Mouse (Mus musculus) bone marrow, adult 2 months (tissue): ENCODE results near the gene Bmi1.

Source experiments
- CTCF ChIP-seq: fragments of 200-500 bp; IDR thresholded peaks from 2 replicates; pipeline ENCODE4 v1.5.1; 2011; ENCODE audit warnings: low read length, control low read depth; ENCODE audit not compliant: control insufficient read depth, insufficient read depth
- POLR2A ChIP-seq: fragments of 200-500 bp; IDR thresholded peaks from 2 replicates; pipeline ENCODE4 v1.6.1; 2011; ENCODE audit warnings: low read depth, mild to moderate bottlenecking, control low read depth, low read length, borderline replicate concordance; ENCODE audit not compliant: control insufficient read depth

DNA sequence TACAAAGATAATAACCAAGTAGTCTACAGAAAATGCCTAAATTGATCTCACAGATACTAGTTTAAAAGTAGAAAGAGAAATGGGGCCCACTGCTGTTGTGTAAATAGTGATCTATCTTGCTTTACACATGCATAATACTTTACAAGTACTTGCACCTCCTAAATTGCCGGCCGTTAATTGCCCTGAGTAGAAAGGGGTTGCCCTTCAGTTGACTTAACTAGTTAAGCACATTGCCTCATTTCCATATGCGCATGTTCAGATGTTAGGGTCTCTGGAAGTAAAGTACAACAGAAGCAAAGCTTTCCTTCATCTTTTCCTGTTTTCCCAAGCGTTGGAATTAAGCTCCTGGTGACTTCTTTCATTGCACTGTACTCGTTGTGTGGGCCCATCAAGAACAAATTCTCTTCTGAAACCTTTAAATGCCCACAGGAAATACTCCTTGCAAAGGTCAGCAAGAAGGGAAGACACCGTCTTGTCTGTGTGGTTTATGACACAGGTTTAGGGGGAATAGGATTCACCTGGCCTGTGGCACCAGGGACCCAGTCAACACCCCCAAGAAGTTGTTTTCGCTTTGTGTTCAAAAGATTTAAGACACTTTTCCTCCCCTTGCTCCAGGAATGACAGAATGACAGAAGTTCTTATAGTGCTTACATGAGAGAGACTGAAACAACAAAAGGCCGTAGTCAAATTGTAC lies 10.2 kb downstream of the Bmi1 start:
- TF ChIP-seq CTCF (no peak), POLR2A (no peak)
